In the genomic region with DNA sequence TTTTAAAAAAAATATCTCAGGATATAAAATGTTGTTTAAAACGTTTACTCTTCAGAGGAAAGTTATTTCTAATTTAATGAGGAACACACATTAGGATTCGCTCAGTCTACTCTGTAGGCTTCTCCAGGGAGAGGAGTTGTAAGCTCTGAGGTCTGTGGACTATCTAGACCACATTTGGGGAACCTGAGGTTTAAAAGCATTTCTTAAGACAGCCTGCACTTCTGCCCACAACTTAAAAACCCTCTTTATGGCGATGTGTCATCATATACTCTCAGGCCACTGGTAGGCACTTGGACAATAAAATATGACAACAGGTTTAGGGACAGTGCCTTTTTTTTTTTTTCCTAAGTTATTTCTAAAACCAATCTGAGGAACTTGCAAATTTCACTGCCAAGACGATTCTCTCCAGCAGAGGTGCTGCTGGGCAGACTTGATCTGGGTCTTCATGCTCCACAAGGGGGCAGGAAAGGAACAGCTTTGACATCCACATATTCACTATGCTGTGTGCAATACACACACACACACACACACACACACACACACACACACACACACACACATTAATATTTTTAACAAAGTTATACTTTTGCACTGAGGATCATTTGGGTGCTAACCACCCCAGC, we compare ENCODE assay signal across 10 mouse cellular contexts.
DNase-seq lines count a peak whose midpoint lies in the region; ATAC-seq and TF ChIP-seq lines count a peak whose summit lies in the region.
"Had no signal": no experiment of that assay in that cellular context is flagged by ENCODE, and none has a peak within 500 bp of the region (broad histone marks: within the 10 kb centered on the region; RNA-seq: fewer than 3 reads in every experiment).

No protein-coding gene starts in this region.

- ATAC-seq in megakaryocyte progenitor cell, adult 5-6 weeks (replicated peaks; ENCODE audit: poor library complexity), result peak; percentile 97

- TF ChIP-seq CTCF in bone marrow, adult 2 months (IDR thresholded peaks at IDR 0.05; ENCODE audit: control insufficient read depth, insufficient read depth, low read length), result peak; percentile 36; the same call in 1 of the 2 replicates

- H3K4me1 ChIP-seq in bone marrow, adult 2 months (ENCODE audit: control insufficient read depth, insufficient read depth, low read length), result no peaks in the 10 kb centered on the region; the same call in 1 of the 2 replicates
- H3K4me1 ChIP-seq: heart, embryonic 15.5 days had no signal

- H3K4me3 ChIP-seq in bone marrow, adult 2 months (replicated peaks; ENCODE audit: control insufficient read depth, low read depth, low read length), result no peak overlapping the region
- H3K4me3 ChIP-seq: heart, embryonic 15.5 days; myocyte had no signal

- H3K27ac ChIP-seq in bone marrow, adult 2 months (ENCODE audit: control insufficient read depth, insufficient read depth, low read depth, low read length, poor library complexity), result no peak overlapping the region
- H3K27ac ChIP-seq: heart, embryonic 15.5 days had no signal

- peak; percentile 30 for DNase-seq in adrenal gland, postnatal 14 days
- DNase-seq in adrenal gland, adult 2 months, result no peak
- peak; percentile 54 to 87 for DNase-seq in left cerebral cortex, postnatal 14 days (ENCODE audit: low spot score in 2 of 2)
- no peak for DNase-seq in left cerebral cortex, postnatal 10 days (ENCODE audit: extremely low spot score in 1 of 2, low spot score in 2 of 2)
- no peak for DNase-seq in cerebellum, adult 9-10 months
- no peak for DNase-seq in spleen, adult 12 weeks (ENCODE audit: low spot score)

- TF ChIP-seq POLR2A in bone marrow, adult 2 months (IDR thresholded peaks at IDR 0.05; ENCODE audit: borderline replicate concordance, control insufficient read depth, low read depth, low read length), result no peak

- WGBS in bone marrow, adult 2 months, result 5% methylated on average over 4 of the region's 4 CpGs

- intact Hi-C loops in left cerebral cortex, postnatal 14 days (cut with DNase I), result no loop called here
- intact Hi-C loops in left cerebral cortex, postnatal 10 days (cut with DNase I), result no loop called here

Comparison
In these comparisons a context has a peak if more than half of its experiments do, and no peak if none do; other contexts are left out.
1. DNase-seq: peak in adrenal gland, postnatal 14 days (single experiment) and left cerebral cortex, postnatal 14 days (2 of 2); none in adrenal gland, adult 2 months (single experiment), left cerebral cortex, postnatal 10 days (0 of 2), cerebellum, adult 9-10 months (single experiment) and spleen, adult 12 weeks (single experiment).